Mouse (Mus musculus): ENCODE data around the gene Slc44a3. TPM values are rescaled to one million over a fixed set of nuclear protein-coding genes. Genes with fewer than 3 reads are reported as not detected.

The Slc44a3 gene
- total RNA-seq (2021), result not detected

DNA sequence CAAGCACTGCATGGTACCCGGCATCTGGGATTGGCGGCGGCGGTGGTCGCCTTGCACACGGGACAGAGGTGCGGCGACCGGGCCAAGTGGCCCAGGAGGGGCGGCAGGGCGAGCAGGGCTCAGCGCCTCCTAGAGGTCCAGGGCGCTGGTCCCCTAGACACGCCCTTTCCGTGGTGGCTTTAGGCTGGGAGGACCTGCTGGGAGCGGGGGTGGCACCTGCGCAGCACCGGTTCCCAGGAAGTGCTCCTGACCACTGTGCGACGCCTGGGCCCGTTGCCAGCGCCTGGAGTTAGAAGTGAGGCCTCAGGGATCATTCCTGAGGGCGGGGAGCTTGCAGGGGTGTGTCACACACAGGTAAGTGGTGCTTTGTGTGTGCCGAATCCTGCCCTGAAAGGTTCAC is at the start of gene Slc44a3:
Slc44a3 (minus strand) TSS at position 229 of the 400 bp plus-strand sequence.
- DNase-seq, result no peak

GRCm38 (mm10) chr3:121579880-121580549 is 47.8 kb upstream of the Slc44a3 start:
- no peak for DNase-seq

DNA sequence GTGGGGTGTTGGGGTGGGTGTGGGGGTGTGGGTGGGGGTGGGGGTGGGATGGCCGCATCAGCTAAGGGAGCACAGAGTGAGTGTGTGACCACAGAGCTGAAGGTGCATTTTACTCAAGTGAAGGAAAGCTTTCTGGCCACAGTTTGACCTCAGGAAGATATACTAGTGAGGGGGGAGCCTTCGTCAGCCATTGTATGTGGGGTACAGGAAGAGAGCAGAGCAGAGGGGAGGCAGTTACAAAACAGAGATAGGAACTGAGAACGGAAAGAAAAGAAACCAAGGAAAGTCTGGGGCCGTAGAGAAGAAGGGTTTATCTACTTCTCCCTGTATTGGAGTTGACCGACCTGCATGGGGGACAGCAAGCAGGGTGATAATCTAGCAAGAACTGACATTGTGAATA is 47.2 kb upstream of the Slc44a3 start:
- DNase-seq, result no peak

GRCm38 (mm10) chr3:121578706-121579105 is 46.5 kb upstream of the Slc44a3 start:
- no peak for DNase-seq

GRCm38 (mm10) chr3:121577641-121578040 is 45.4 kb upstream of the Slc44a3 start:
- DNase-seq, result no peak

DNA sequence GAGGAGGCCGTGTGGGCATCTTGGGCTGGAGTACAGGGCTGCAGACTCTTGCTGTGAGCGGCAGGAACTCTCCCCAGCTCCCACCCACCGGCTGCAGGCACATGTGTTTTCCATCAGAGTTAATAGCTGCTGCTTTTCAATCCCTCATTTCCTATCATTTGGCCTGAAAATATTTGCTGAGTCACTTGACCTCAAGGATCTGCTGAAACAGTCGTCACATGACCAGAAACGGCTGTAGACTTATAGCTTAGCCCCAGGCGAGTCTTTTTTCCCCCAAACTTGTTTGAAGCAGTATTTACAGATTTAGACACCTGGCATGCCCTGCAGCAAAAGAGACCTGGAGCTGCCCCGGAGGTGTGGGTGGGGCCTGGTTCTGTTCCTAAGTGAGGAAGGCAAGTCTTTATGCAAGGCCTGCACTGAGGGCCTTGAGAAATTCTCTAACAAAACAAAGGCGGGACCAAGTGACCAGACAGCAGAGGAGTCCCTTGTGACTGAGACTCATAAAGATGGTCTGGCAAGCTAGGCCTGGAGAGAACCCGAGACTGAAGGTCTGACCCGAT is 44.9 kb upstream of the Slc44a3 start:
- no peak for DNase-seq

GRCm38 (mm10) chr3:121576367-121576766 is 44.2 kb upstream of the Slc44a3 start:
- DNase-seq, result no peak

GRCm38 (mm10) chr3:121574386-121574785 is 42.2 kb upstream of the Slc44a3 start:
- no peak for DNase-seq

DNA sequence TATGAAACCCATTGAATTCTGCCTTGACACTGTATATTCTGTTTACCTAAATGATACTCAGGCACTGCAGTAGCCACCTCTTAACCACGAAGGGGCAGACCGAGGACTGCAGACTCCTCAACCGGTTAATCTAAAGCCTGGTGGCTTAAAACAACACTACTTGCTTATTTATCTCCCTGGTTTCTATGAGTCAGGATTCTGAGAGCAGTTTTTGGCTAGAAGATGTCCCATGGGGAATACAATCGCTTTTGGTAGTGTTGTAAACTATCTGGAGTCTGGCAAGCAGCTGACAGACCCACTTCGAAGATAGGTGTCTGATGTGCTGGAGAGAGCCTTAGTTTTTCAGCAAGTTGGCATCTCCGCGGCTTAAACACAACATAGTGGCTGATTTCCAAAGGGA is 41.7 kb upstream of the Slc44a3 start:
- DNase-seq, result no peak

GRCm38 (mm10) chr3:121571491-121571890 is 39.3 kb upstream of the Slc44a3 start:
- no peak for DNase-seq

GRCm38 (mm10) chr3:121570623-121571022 is 38.4 kb upstream of the Slc44a3 start:
- no peak for DNase-seq

DNA sequence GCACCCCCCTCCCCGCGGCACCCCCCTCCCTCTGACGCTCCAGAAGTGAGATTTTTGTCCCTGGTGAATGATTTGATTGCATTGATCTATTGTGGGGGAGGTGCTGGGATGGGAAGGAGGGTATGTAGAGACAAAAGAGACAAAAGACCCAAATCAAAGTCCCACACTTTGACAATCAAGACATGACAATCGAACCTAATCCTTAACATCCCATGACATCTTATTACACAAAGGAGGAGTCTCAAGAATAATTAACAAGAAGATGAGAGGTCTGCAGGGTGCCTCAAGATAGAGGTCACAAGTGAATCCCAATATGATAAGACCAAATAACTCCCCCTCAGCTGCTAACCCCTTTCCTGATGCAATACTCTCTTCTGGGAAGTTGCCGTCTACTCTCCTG is 37.6 kb upstream of the Slc44a3 start:
- DNase-seq, result no peak

GRCm38 (mm10) chr3:121569004-121569403 is 36.8 kb upstream of the Slc44a3 start:
- no peak for DNase-seq

GRCm38 (mm10) chr3:121567904-121568303 is 35.7 kb upstream of the Slc44a3 start:
- DNase-seq, result no peak

- no peak for DNase-seq
Observed at GRCm38 (mm10) chr3:121567337-121567900, 35.2 kb upstream of the Slc44a3 start.

DNA sequence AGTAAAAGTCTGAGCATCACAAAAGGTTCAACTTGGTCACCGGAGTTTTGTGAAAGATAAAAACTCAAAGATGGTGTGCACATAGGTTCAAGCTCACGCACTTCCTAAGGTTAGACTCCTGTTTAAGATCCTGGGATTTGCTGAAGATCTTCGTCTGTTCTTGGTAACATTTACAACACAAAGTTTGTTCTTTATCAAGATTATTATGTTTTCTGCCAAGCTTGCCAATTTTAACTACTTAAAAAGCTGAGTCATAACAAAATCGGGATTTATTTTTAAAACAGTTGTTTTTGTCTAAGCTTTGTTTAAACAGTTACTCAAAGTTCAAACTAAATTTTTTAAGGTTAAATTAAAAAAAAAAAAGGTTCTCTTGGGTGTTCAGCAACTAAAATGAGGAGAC is 34.7 kb upstream of the Slc44a3 start:
- DNase-seq, result no peak

- DNase-seq, result no peak
Observed at GRCm38 (mm10) chr3:121561803-121562202, 29.6 kb upstream of the Slc44a3 start.

DNA sequence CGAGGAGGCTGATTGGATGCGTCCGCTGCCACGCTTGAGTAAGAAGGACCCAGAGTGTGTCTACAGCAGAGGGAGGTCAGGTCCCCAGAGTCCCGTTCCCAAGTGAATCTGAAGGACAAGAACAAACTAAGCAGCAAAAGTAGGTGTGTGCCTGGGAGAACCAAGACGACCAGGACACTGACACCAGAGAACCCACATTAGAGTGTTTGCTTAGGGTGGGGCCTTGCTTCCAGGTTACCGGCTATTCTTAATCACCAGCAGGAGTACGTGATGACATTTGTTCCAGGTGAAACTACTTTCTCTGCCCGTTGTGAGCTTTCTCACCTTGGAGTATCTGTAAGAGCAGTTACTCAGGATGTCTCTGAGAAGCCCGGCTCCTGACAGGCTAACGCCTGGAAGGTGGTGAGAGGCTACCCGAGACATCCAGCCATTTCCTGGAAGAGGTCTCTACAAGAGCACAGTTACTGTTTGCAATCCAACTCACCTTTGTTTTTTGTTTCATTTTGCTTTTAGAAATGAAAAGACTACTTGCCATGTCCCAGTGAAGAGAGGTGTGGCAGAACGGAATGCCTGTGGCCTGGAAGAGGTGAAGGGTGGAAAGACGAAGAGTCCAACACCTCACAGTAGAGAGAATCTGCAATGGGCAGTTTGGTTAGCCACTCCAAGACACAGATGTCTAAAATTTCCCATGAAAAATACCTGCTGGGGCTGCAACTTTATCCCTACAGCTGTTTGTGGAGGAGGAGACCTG is 28.1 kb upstream of the Slc44a3 start:
- no peak for DNase-seq

GRCm38 (mm10) chr3:121559406-121560114 is 27.4 kb upstream of the Slc44a3 start:
- DNase-seq, result no peak

DNA sequence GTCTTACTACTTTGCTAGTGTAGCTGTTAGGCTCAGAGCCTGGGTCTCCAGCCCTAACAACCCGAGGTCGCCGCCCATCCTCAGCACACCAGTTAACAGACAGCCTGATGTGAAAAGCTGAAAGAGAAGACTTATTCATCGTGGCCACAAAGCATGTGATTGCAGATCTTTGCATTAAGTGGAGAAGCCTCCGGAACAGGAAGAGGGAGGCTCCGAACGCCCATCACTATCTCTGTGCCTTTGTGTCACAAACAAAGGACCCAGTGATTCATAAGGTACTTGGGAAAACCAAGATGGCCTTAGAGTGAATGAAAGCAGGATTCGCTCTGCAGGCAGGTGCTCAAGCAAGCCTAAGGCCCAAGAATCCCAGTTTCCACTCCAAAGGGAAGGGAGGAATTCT is 26.7 kb upstream of the Slc44a3 start:
- DNase-seq, result no peak

DNA sequence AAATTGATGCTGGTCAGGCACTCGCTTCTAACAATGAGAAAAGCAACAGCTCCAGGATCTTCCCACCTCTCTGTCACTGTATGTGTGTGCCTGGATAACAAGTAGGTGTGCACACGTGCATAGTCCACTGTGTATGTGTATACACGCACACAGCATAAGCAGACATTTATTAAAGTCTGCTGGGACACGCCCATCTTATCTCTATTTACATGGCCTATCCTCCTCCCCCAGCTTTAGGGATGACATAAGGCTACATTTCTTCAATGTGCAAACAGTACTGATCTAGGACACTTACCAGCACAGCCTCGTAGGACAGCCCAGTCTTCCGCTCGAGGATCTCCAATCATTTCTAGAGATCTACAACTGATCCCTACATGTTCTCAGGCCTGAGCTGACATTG is 24.1 kb upstream of the Slc44a3 start:
- no peak for DNase-seq

GRCm38 (mm10) chr3:121553294-121553693 is 21.1 kb upstream of the Slc44a3 start:
- no peak for DNase-seq

GRCm38 (mm10) chr3:121552723-121553122 is 20.5 kb upstream of the Slc44a3 start:
- no peak for DNase-seq

Data from layer of hippocampus, postnatal 36 days (tissue).